Mouse (Mus musculus) frontal cortex, postnatal 10 days (tissue): ENCODE measurements around the gene Anln.
"Not testable (repeated sequence)": the region's sequence is repeated elsewhere in the genome, so short reads cannot be mapped to it uniquely, and the experiment has no call there.

Experiments used
- DNase-seq, 2 experiments: peaks; one replicate each; pipeline ENCODE4 v3.0.0; 2022; ENCODE audit warnings: low spot score in 2 of 2, mixed read lengths in 1 of 2

Gene Anln

GRCm38 (mm10) chr9:22322381-22323211 is 66.4 kb downstream of the Anln start:
- DNase-seq: no peak

DNA sequence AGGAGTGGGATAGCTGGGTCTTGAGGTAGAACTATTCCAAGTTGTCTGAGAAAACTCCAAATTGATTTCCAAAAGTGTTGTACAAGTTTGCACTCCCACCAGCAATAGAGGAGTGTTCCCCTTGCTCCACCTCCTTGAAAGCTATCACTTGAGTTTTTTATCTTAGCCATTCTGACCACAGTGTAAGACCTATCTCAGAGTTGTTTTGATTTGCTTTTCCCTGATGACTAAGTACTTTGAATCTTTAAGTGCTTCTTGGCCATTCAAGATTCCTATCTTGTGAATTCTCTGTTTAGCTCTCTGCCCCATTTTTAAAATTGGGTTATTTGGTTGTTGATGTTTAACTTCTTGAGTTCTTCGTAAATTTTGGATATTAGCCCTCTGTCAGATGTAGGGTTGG is 69.9 kb downstream of the Anln start:
- no peak for DNase-seq

DNA sequence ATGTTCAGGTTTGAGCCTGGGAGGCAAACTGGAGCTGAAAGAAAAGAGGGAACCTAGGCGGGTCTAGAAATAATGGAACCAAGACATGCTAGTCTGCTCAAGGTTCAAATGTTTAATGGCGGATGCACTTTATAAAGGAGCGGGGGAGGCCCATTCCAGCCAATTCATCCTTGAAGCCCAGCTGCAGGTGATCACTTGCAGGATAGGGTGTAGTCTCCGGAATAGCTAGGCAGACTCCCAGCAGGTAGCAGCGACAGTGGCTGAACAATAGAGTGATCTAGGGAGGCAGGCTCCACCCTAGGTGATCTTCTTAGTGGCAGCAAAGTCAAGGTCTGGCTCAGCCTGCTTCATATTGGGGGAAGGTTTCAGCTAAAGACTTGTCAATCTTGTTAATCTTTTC is 72.9 kb downstream of the Anln start:
- DNase-seq: not testable (repeated sequence)

GRCm38 (mm10) chr9:22314066-22314465 is 74.9 kb downstream of the Anln start:
- DNase-seq: no peak

DNA sequence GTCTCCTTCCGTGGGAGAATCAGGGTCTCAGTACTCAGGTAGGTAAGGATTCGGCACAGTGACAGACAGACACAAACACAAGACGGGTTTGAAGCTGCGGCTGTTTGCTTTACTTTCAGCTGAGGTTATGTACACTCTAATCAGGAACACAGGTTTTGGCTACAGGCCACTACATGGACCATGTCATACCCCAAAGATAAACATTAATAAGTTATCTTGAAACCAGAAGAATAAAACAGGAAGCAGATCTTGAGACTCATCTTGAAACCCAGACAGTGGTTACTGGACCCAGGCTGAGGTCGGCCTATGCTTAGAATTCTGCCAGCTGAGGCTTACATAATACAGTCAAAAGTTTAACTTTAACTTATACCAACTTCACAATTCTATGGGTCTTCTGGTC is 75.8 kb downstream of the Anln start:
- DNase-seq: no peak

DNA sequence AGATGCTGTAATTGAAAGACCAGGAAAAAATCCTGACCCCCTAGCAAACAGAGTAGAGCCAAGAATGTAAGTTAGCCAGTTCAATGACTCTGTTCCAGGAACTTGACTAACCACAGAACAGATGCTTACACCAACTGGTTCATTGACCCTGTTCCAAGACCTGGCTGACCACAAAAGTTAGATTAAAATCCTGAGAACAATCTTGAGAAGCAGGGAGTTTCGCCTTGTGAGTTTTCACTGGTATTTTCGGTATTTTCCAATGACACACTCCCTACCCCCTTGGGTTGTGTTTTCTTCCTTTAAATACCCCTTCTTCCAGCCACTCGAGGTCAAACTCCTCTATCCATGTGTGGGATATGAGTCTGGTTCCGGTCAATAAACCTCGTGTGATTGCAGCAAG is 79.3 kb downstream of the Anln start:
- DNase-seq: no peak

DNA sequence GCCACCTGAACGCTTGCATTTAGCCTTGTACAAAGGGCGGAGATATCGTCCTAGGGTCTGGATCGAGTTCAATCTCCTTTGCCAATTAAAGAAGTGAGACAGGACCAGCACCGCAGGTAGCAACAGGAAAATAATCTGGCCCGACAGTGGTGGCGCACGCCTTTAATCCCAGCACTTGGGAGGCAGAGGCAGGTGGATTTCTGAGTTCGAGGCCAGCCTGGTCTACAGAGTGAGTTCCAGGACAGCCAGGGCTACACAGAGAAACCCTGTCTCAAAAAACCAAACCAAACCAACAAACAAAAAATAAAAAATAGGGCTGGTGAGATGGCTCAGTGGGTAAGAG is 81.1 kb downstream of the Anln start:
- not testable (repeated sequence) for DNase-seq

GRCm38 (mm10) chr9:22307156-22307919 is 81.7 kb downstream of the Anln start, which contains the start of gene Zfp810:
Gene Zfp810, minus strand, starts transcription at chr9:22307648.
- peak; percentile 92 to 94 for DNase-seq

GRCm38 (mm10) chr9:22306726-22307125 is 82.3 kb downstream of the Anln start:
- DNase-seq: no peak

- DNase-seq: no peak
These were observed 86.8 kb downstream of the Anln start for GRCm38 (mm10) chr9:22302199-22302598.
